Mouse (Mus musculus) erythroblast, embryonic 14.5 days (primary cell): ENCODE results near the gene Lrrc10.

Source experiments
- GATA1 ChIP-seq: IDR thresholded peaks from 2 replicates; pipeline ENCODE4 v1.6.1; 2012; ENCODE audit warnings: low read length, inconsistent platforms, mixed read lengths
- TAL1 ChIP-seq: IDR thresholded peaks from 3 replicates; pipeline ENCODE4 v1.6.1; 2012; ENCODE audit warnings: low read length, inconsistent platforms, mixed read lengths

GRCm38 (mm10) chr10:117040355-117040754, 4.8 kb upstream of the Lrrc10 start:
- no peak for TF ChIP-seq GATA1
- TF ChIP-seq TAL1 = no peak
